Mouse (Mus musculus) fat pad, adult 2 months (tissue): ENCODE measurements at regions not wholly inside any gene's neighbourhood (a gene's known extent, or its start where the extent isn't known, plus 50 kb on each side); places are given as distances from the start of the nearest gene placed in this dataset.
"Not testable (repeated sequence)": the region's sequence is repeated elsewhere in the genome, so short reads cannot be mapped to it uniquely, and the experiment has no call there.

Experiments
- DNase-seq: peaks from one replicate; pipeline ENCODE4 v3.0.0-alpha.2; 2011; ENCODE audit warnings: low read depth, low spot score; ENCODE audit errors: extremely low read depth

GRCm38 (mm10) chr12:9655794-9656193, 85.9 kb downstream of the Osr1 start:
- DNase-seq, result no peak

DNA sequence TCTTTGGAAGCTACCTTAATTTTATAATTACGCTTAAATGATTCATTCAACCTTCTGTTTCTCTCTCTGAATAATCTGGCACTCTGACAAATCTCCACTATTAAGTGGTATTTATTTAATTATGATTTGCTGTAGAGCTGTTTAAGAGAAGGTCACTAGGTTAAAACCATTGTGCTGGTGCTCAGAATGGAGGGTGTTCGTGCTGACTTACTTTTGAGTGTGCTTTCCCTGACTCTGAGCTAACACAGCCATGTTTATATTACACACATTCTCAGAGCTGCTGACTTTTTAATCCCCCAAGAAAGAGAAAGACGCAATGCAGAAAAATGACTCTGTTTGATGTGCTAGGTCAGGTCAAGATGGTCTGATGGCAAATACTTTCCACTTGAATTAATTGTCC, 86.4 kb downstream of the Osr1 start:
- DNase-seq, result no peak

- no peak for DNase-seq
These were observed 87.4 kb downstream of the Osr1 start for GRCm38 (mm10) chr12:9657199-9657766.

DNA sequence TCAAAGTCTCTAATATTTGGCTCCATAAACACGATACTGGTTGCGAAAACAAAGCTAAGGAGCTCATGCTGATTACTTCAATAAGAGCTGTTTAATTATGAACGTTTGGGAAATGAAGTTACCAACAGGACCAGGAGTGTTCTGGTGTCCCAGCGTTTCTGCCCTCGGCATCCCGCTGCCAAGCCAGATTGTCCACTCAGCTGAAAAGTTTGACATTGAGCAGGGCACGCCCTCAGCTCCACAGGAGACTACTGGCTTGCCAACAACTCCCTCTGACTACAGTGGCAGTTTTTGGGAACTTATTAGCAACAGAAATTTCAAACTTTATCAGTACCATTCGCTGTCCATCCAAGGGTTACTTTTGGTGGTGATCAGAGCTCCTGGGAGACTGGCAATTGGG, 87.9 kb downstream of the Osr1 start:
- no peak for DNase-seq

GRCm38 (mm10) chr12:9660299-9660698, 90.4 kb downstream of the Osr1 start:
- DNase-seq, result no peak

GRCm38 (mm10) chr12:9688776-9689175, 118.9 kb downstream of the Osr1 start:
- DNase-seq, result no peak

DNA sequence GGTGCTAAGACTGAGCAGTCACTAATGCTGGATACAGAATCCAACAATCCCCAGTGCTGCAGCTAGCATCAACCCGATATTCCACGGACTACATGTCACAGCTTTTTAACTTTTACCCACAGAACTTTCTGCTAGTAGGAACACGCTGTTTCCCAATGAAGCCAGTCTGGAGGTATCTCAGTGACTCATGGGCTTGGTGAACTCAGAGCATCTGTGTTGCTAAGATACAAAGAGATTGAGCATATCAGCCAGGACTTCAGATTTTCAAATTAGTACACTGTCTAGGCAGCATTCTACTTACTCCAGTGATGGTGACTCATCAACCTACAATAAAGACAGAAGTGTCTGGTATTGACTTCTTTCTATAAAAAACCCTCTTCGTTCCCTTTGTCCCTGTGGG, 119.6 kb downstream of the Osr1 start:
- DNase-seq, result no peak

GRCm38 (mm10) chr12:9732921-9733320, 163.0 kb downstream of the Osr1 start:
- DNase-seq, result no peak

DNA sequence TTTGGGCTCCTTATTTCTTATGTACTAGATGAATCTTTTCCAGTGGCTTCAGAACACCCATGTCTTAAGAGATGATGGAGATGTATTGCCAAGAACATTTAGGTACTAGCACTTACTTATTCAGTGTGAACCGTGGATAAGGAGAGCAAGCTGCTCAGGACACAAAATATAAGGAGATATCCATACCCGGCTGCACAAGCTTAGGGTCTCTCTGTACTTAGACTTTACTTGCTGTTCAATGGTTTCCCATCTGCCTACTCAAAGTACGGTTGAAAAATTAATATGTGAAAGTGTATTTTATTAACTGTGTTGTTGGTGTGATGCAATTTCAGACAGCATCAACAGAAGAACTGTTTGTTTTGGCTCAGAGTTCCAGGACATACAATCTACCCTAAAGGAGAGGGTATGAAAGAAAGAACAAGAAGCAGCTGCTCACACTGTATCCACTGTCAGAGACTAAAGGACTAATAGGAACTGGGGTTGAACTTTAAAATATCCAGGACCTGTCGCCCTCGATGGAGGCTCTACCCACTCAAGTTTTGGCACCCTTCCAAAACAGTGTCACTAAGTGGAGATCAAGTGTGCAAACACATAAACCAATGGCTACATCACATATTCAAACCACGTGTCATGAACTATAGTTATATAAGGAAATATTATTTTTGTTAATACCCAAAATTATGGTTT, 174.9 kb downstream of the Osr1 start:
- no peak for DNase-seq

GRCm38 (mm10) chr12:9751261-9752078, 181.6 kb downstream of the Osr1 start:
- DNase-seq, result no peak

- no peak for DNase-seq
These were observed 182.1 kb downstream of the Osr1 start for GRCm38 (mm10) chr12:9752079-9752450.

- no peak for DNase-seq
These were observed 186.5 kb downstream of the Osr1 start for GRCm38 (mm10) chr12:9756411-9756810.

- no peak for DNase-seq
These were observed 190.9 kb downstream of the Osr1 start for GRCm38 (mm10) chr12:9760818-9761217.

DNA sequence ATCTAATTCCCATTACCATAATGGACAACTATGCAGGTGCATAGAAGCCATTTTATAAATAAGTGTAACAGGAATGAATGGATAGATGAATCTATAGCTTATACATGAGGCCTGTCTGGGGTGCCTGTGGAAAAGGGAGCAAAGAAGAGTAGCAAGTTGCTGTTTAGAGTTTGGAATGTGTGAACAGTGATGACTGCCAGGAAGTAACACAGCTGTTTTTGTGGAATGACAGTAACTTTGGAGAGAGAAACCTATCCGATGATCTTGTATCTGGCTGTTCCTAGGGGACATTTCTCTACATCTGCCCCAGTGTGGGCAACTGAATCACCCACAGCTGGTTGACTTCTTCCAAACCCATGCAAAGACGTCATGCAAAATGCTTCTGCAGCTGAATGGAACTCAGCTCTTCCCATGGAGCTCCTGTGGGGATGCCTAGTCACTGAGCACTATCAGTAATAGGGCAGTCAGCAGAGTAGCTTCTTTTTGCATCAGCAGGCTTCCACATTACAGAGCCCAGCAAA, 192.4 kb downstream of the Osr1 start:
- not testable (repeated sequence) for DNase-seq

GRCm38 (mm10) chr12:9762842-9763241, 192.9 kb downstream of the Osr1 start:
- no peak for DNase-seq

- DNase-seq, result no peak
These were observed 201.0 kb downstream of the Osr1 start for GRCm38 (mm10) chr12:9770908-9771307.

GRCm38 (mm10) chr12:9772875-9773274, 203.0 kb downstream of the Osr1 start:
- no peak for DNase-seq

DNA sequence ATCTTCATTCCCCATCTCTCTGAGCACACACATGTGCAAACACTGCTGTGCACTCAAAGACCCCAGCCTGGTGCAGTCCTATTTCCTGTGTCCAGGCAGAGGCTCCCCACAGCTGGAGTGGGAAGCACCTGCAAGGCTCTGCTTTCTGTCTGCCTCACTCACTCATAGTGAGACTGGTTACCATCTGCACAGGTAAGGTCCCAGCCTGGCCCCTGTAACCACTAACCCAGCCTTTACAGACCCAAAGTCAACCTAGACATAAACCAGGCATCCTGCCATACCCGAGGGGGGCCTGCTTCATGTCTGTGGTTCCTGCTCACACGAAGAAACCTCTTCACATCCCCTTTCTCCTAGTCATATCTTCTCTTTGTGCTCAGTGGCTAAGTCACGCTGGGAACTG, 232.4 kb downstream of the Osr1 start:
- DNase-seq, result no peak

GRCm38 (mm10) chr12:9807406-9807805, 237.5 kb downstream of the Osr1 start:
- no peak for DNase-seq

GRCm38 (mm10) chr12:9833273-9833672, 263.4 kb downstream of the Osr1 start:
- DNase-seq, result no peak

DNA sequence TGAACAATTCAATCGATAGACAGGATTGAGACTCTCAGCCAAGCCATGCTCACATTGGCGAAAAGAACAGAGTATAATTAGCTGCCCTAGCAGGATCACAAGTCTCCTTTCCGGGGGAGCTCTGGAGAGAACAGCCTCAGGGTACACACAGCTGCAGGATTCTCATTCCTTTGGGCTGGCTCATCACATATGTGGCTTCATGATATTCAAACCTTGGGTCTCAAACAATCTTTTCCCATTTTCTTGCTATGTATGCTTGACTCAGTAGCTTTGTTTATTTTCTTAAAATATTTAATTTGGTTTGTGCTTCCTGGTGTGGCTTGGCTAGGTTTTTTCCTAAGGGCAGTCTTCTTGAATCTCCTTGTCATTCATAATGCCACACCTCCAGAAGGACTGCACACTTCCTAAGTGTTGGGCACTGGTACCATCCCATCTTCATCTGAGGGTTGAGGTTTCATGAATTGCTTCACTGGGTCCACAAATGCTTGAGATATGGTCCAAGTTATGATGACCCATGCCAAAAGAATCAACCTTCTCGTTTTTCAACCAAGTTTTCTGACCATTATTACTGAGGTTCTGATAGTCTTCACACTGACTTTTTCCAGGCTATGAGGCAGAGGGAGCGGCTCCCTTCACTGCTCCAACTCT, 269.4 kb downstream of the Osr1 start:
- no peak for DNase-seq
